Mouse (Mus musculus) limb, embryonic 11.5 days (tissue): ENCODE data around the gene Ubc. TPM values are rescaled to one million over a fixed set of nuclear protein-coding genes. Genes with fewer than 3 reads are reported as not detected.
A peak's percentile ranks its signal among the peaks of the same experiment; 100 is the strongest.

Experiments used
- ATAC-seq: fragments of 200-750 bp; cut with Nextera tagmentation; 2 replicates; pipeline ENCODE4 v1.8.0; 2017; ENCODE audit warnings: low read depth; ENCODE audit not compliant: insufficient number of reproducible peaks, low FRiP score, low TSS enrichment
- DNase-seq: peaks from one replicate; pipeline ENCODE4 v3.0.0-alpha.2; 2015; ENCODE audit warnings: low spot score
- H3K27ac ChIP-seq: fragments of 300-500 bp; sonication (generic); replicated peaks from 2 replicates; pipeline ENCODE4 v1.5.1; 2014; ENCODE audit warnings: low read depth, mild to moderate bottlenecking, low read length
- H3K27me3 ChIP-seq: fragments of 300-500 bp; sonication (generic); 2 replicates; pipeline ENCODE4 v1.6.1; 2014; ENCODE audit warnings: mild to moderate bottlenecking, low read length, mixed read lengths; ENCODE audit not compliant: control insufficient read depth, insufficient read depth
- H3K36me3 ChIP-seq: fragments of 300-500 bp; sonication (generic); 2 replicates; pipeline ENCODE4 v1.6.1; 2014; ENCODE audit warnings: mild to moderate bottlenecking, low read length, moderate library complexity, mixed read lengths; ENCODE audit not compliant: control insufficient read depth, insufficient read depth
- H3K4me1 ChIP-seq: fragments of 300-500 bp; sonication (generic); 2 replicates; pipeline ENCODE4 v1.6.1; 2014; ENCODE audit warnings: low read length, mixed read lengths; ENCODE audit not compliant: control insufficient read depth, insufficient read depth
- H3K4me2 ChIP-seq: fragments of 300-500 bp; sonication (generic); 2 replicates; pipeline ENCODE4 v1.6.1; 2014; ENCODE audit warnings: low read depth, mild to moderate bottlenecking, moderate library complexity; ENCODE audit not compliant: severe bottlenecking
- H3K4me3 ChIP-seq: fragments of 300-500 bp; sonication (generic); 2 replicates; pipeline ENCODE4 v1.5.1; 2014; ENCODE audit warnings: low read depth, low read length
- H3K9ac ChIP-seq: fragments of 300-500 bp; sonication (generic); 2 replicates; pipeline ENCODE4 v1.6.1; 2014; ENCODE audit warnings: mild to moderate bottlenecking, low read length
- H3K9me3 ChIP-seq: fragments of 300-500 bp; sonication (generic); 2 replicates; pipeline ENCODE4 v1.6.1; 2016; ENCODE audit warnings: low read length; ENCODE audit not compliant: control insufficient read depth
- WGBS: fragments of 180-500 bp; shearing (Covaris S2); extraction: QIAGEN DNeasy Blood & Tissue Kit; methylation state at CpG from one replicate; pipeline ENCODE4 v1.1.7; 2014; 5-methylcytosine and 5-hydroxymethylcytosine counted together
- polyA plus RNA-seq: library from polyadenylated mRNA; unstranded; fragments of >200 nt; fragmentation: Nextera tagmentation; extraction: Ambion mirVana; gene quantifications from 2 replicates; pipeline ENCODE4 v1.2.1, GENCODE M21; 2014

The Ubc gene
- polyA plus RNA-seq, 1 experiment from 2014 or later: 979 TPM

DNA sequence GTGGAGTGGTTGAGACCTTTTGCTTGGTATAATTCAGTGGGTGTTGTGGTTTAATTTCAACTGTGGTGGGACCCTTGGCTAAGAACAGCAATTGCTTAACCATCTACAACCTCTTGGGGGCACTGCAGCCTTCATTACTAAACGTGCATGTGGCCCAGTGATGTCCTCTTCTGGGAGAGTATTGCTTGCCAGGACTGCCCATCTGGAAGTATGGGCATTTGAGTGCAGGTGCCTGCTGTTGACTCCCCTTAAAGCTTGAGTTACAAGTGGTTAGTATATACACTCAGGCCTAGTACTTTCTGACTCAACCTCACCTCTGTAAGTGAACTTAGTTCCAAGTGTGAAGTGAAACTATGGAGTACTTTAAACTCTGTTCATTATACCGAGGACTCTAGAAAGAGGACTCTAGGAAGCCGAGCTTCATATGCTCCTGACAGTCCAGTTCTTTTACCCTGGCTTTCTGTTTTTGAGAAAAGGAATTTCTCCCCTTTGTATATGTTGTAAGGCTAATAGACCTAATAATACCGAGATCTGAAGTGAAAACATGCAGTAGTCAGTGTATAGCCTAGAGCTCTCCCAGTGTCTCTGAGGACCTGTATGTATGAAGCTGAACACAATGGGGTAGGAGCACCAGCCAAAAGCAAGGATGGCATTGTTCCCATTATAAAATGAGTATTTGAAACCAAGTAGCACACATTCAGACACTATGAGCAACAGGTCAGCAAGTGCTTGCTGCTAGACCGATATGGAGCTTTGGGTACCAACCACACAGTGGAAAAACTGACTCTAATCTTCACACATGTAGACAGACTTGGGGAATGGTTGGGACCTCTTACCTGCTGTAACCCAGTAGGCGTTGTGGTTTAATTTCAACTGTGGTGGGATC is 7.1 kb downstream of the Ubc start:
- WGBS: 61% methylated on average over 6 of the region's 6 CpGs
- Histone ChIP-seq H3K4me1 (no peaks in the 10 kb centered on the region), H3K27ac (no peak overlapping the region), H3K9me3 (no peaks in the 10 kb centered on the region), H3K9ac (no peak overlapping the region), H3K36me3 (peaks cover 10% of the 10 kb centered on the region), H3K27me3 (no peaks in the 10 kb centered on the region), H3K4me2 (no peak overlapping the region), H3K4me3 (no peak overlapping the region)
- ATAC-seq (0 out of 2 replicates have a peak, but pooled peaks have one; percentile 31), DNase-seq (peak; percentile 65)

GRCm38 (mm10) chr5:125381954-125382672 is 7.9 kb downstream of the Ubc start:
- no peak overlapping the region for H3K4me3 ChIP-seq
- no peaks in the 10 kb centered on the region for H3K27me3 ChIP-seq
- peaks cover 10% of the 10 kb centered on the region for H3K36me3 ChIP-seq
- H3K27ac ChIP-seq: no peak overlapping the region
- ATAC-seq: no peak
- WGBS: 80% methylated on average over 5 of the region's 5 CpGs
- no peaks in the 10 kb centered on the region for H3K4me1 ChIP-seq
- no peak overlapping the region for H3K9ac ChIP-seq
- no peaks in the 10 kb centered on the region for H3K9me3 ChIP-seq
- no peak overlapping the region for H3K4me2 ChIP-seq
- no peak for DNase-seq

DNA sequence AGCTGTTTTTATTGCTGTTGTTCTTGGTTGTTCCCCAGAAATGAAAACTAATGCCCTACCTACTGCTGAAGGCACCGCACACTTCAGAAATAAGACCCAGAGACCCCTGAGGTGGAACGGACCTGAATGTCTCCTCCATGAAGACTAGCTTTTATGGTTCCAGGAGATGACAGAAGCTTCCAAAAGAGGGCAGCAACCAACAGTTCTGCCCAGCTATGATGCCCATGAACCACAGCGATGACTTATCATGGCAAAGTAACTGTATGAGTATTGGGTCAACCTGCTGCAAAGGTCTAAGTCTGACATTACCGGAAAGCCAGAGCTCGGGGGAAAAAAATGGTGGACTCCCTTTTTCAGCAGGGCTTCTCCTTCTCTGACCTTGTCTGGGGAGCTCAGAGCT is 11.1 kb downstream of the Ubc start:
- no peak for DNase-seq
- ATAC-seq: no peak
- Histone ChIP-seq H3K36me3 (no peaks in the 10 kb centered on the region), H3K4me2 (no peak overlapping the region), H3K27ac (no peak overlapping the region), H3K9me3 (no peaks in the 10 kb centered on the region), H3K9ac (no peak overlapping the region), H3K4me1 (no peaks in the 10 kb centered on the region), H3K4me3 (no peak overlapping the region), H3K27me3 (no peaks in the 10 kb centered on the region)
- 90% methylated on average over 5 of the region's 5 CpGs for WGBS

- H3K9me3 ChIP-seq: no peaks in the 10 kb centered on the region
- no peaks in the 10 kb centered on the region for H3K27me3 ChIP-seq
- ATAC-seq (no peak), DNase-seq (no peak)
- no peaks in the 10 kb centered on the region for H3K4me1 ChIP-seq
- H3K4me3 ChIP-seq: no peak overlapping the region
- no peak overlapping the region for H3K9ac ChIP-seq
- WGBS: 70% methylated on average over 7 of the region's 7 CpGs
- no peak overlapping the region for H3K27ac ChIP-seq
- H3K36me3 ChIP-seq: no peaks in the 10 kb centered on the region
- no peak overlapping the region for H3K4me2 ChIP-seq
Observed at GRCm38 (mm10) chr5:125377214-125377613, 12.8 kb downstream of the Ubc start.

DNA sequence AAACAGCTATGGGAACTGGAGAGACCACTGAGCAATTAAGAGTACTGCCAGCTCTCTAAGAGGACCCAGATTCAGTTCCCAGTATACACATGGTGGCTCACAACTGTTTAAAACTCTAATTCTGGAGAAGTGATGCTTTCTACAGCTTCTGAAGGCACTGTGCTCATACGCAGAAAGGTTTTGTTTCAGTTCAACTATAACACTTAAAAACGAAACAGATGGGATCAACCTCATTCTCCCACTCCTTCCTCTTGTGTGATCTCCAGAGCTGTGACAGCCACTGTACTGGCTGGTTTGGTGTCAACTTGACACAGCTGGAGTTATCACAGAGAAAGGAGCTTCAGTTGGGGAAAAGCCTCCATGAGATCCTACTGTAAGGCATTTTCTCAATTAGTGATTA is 14.1 kb downstream of the Ubc start:
- Histone ChIP-seq H3K9me3 (no peaks in the 10 kb centered on the region), H3K4me3 (no peak overlapping the region), H3K4me2 (no peak overlapping the region), H3K27ac (no peak overlapping the region), H3K27me3 (no peaks in the 10 kb centered on the region), H3K36me3 (no peaks in the 10 kb centered on the region), H3K9ac (no peak overlapping the region), H3K4me1 (no peaks in the 10 kb centered on the region)
- 90% methylated on average over 2 of the region's 2 CpGs for WGBS
- ATAC-seq (no peak), DNase-seq (no peak)

DNA sequence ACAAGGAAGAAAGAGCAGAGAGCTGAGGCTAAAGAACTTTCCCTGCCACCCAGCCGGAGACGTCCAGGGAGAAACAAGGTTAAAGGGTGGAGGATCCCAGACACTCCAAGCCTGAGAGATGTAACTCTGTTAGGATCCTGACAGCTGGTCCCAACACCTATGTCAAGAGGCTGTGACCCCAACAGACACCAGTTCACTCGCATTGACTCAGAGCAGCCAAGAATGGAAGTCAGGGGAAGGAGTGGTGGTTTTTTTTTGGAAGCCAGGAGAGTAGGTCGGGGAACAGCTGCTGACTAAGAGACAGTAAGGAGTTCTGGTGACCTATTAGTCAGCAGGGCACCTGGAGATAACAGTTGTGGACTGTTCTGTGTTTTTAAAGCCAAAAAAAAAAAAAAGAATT is 18.0 kb downstream of the Ubc start:
- Histone ChIP-seq H3K4me1 (no peaks in the 10 kb centered on the region), H3K4me2 (no peak overlapping the region), H3K9ac (no peak overlapping the region), H3K27me3 (no peaks in the 10 kb centered on the region), H3K27ac (no peak overlapping the region), H3K36me3 (no peaks in the 10 kb centered on the region), H3K9me3 (no peaks in the 10 kb centered on the region), H3K4me3 (no peak overlapping the region)
- 84% methylated on average over 4 of the region's 4 CpGs for WGBS
- DNase-seq (no peak), ATAC-seq (no peak)

DNA sequence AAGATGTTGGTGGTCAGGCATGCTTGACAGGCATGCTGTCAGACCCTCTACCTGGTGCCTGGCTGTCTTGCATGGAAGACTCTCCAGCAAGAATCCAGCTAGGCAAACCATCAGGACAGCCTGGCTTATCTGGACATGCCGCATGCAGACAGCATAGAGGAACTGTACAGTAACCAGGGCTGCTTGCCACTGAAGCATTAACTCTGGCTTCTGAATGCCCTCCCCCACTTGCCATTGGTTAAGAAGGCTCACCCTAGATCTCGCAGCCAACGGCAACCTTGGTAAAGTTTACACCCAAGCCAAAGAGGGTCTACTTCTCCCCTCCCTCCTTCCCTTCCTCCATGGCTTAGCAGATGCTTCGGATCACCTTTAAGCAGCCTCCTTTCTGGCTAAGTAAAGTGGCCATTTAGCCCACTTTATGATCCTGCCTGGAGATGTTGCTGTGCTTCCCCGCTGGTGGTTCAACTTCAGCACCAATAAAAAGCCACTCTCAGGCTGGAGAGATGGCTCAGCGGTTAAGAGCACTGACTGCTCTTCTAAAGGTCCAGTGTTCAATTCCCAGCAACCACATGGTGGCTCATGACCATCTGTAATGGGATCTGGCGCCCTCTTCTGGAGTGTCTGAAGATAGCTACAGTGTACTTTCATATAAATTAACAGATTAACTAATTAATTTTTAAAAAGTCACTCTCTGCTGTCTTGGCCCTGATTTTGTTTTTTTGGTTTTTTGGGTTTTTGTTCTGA is 18.9 kb downstream of the Ubc start:
- no peaks in the 10 kb centered on the region for H3K27me3 ChIP-seq
- no peak for DNase-seq
- H3K27ac ChIP-seq: no peak overlapping the region

DNA sequence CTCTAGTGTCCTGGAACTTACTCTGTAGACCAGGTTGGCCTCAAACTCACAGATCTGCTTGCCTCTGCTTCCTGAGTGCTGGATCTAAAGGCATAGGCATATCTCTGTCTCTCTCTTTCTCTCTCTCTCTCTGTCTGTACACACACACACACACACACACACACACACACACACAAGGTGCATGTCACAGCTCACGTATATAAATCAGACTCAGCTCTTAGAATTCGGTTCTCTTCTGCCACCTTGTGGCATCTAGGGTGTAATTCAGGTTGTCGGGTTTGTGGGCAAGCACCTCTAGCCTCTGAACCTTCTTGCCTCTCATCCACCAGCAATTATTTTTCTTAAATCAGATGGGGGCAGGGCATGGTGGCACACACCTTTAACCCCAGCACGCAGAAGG is 21.4 kb downstream of the Ubc start:
- Histone ChIP-seq H3K27me3 (no peaks in the 10 kb centered on the region), H3K9me3 (no peaks in the 10 kb centered on the region), H3K4me1 (no peaks in the 10 kb centered on the region), H3K36me3 (no peaks in the 10 kb centered on the region), H3K4me3 (no peak overlapping the region), H3K4me2 (no peak overlapping the region), H3K27ac (no peak overlapping the region), H3K9ac (no peak overlapping the region)
- WGBS: 6% methylated on average over 4 of the region's 4 CpGs
- DNase-seq (peak; percentile 65), ATAC-seq (no peak)

More for the DNA sequence above, 18.9 kb downstream of the Ubc start:
- H3K9me3 ChIP-seq: no peaks in the 10 kb centered on the region
- no peaks in the 10 kb centered on the region for H3K36me3 ChIP-seq
- no peak for ATAC-seq
- no peak overlapping the region for H3K4me3 ChIP-seq
- no peaks in the 10 kb centered on the region for H3K4me1 ChIP-seq
- no peak overlapping the region for H3K9ac ChIP-seq
- whole genome bisulfite sequencing: 67% methylated on average over 7 of the region's 7 CpGs
- no peak overlapping the region for H3K4me2 ChIP-seq
